Mouse (Mus musculus) ZHBTc4 (cell line): ENCODE data around the gene Capn5.

Source experiments
- DNase-seq: peaks from one replicate; pipeline ENCODE4 v3.0.0-alpha.2; 2011; ENCODE audit warnings: low read depth, low spot score

The Capn5 gene

DNA sequence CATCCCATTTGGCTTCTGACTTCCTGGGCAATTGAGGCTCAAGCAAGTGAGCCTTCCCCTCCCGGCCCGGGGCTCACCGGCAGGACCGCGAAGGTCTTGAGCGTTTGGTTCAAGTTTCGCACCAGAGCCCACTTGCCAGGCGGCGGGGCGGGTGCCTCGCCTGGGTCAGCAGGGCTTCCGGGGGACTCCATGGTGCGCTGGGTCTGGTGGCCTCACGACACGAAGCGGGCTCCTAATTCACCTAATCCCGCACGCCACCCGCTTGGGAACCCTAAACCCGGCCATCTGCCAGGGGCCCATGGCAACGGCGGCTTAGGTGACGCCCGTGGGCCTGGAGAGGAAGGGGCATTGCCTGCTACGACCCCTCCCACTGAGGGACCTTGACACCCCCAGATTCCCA, 66.8 kb downstream of the Capn5 start:
- DNase-seq = peak; percentile 35

GRCm38 (mm10) chr7:98109771-98110170, 68.3 kb downstream of the Capn5 start:
- DNase-seq = no peak

DNA sequence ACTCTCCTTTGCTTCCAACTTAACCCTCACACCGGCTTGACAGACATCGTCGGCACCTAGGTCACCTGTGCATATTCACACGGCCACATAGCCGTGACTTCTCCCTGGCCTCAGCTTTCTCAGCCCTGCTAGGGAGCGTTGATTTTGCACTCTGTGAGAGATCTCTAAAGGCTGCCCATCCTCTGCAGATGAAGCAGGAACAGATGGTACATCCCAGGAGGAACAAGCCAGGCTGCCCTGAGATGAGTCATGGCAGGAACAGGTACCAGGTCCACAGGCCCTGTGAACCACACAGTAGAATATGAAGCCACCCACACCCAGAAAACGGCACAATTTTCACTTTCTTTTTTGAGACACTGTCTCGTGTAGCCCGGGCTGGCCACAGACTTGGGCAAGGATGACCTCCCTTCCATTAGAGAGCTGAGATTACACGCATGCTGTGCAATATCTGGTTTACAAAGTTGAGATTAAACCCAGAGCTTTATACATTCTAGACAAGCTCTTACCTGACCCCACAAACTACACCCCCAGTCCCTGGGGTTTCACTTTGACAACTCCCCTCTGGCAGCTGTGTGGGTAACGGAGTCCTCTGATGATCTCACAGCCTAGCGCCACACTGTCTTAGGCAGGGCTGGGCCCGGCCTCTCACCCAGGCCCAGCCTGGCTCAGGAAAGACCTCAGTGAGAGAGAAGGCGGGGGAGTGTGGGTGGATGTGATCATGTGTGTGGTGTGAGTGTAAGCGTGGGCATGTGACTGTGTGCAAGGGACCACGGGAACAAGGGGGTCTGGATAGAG, 69.2 kb downstream of the Capn5 start:
- no peak for DNase-seq

DNA sequence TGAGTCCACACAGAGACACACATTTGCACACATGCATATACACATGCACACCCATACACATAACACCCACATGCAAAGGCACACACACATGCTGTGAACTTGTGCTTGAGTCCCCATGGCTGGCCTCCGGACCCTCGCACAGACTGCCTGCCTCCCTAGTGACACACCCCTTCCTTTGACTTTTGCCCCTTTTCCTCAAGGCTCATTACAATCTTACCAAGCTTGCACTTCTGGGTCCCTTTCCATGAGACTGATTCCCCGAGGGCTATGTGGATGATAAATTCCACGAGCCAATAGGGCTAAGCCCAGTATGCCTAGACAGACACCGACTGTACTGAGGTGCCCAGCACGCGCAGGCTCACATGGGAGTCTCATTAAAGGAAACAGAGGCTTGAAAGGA, 71.8 kb downstream of the Capn5 start:
- DNase-seq = no peak

GRCm38 (mm10) chr7:98104481-98105435, 73.3 kb downstream of the Capn5 start:
- no peak for DNase-seq

DNA sequence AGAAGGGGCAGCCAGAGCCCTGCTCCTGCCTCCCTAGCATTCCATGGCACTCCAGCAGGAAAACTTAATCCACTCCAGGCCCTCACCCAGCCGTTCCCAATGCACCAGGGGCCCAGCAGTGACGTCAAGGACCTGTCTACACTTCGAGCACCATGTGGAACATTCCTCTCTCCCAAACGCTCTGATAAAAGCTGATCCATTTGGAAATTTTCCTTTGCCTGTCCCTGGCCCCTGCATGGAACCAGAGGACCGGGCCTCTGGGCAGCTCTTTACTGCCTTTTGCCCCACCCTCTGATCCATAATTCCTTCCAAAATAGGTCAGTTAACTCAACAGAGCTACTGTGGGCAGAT, 74.2 kb downstream of the Capn5 start:
- no peak for DNase-seq

- peak; percentile 67 for DNase-seq
These were observed 74.8 kb downstream of the Capn5 start for GRCm38 (mm10) chr7:98103002-98103941.

- no peak for DNase-seq
These were observed 75.6 kb downstream of the Capn5 start for GRCm38 (mm10) chr7:98102488-98102887.

DNA sequence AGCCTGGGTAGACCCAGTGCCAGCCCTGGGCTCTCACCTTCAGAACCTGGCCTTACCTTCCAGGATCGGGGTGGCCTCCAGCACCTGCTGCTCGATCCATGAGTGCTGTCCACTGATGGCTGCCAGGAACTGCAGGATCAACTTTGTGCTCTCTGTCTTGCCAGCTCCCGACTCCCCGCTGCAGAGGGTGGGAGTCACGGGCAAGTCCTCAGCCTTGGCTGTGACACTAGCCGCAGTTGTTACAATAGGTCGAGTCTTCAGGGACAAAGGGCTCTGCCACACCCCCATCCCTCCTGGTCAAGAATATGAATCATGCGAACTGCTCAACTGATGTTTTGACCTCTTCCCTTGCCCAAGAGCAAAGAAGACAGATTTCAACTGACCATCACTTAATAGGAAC, 80.5 kb downstream of the Capn5 start:
- DNase-seq = no peak

- no peak for DNase-seq
These were observed 82.2 kb downstream of the Capn5 start for GRCm38 (mm10) chr7:98095852-98096251.

GRCm38 (mm10) chr7:98086346-98086745, 91.7 kb downstream of the Capn5 start:
- DNase-seq = no peak

GRCm38 (mm10) chr7:98085314-98085713, 92.8 kb downstream of the Capn5 start:
- DNase-seq = no peak

GRCm38 (mm10) chr7:98084541-98085293, 93.4 kb downstream of the Capn5 start:
- DNase-seq = no peak

DNA sequence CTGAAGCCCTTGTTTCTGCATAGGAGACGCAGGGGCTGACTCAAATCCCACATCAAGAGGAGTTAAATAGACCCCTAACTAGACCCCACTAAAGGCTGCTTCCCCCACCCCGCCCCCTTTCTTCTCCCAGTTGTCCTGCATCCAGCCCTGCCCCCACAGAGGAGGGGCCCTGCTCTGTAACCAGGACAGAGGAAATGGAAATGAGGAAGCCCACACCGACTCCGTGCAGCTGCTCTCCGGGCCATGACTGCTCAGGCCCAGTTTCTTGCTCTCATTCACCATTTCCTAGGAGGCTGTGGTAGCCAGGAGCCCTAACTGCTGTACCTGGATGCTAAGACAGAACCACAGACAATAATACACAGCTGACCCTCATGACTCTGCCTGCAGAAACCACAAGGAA, 95.7 kb downstream of the Capn5 start:
- no peak for DNase-seq

- DNase-seq = no peak
These were observed 100.6 kb downstream of the Capn5 start for GRCm38 (mm10) chr7:98077453-98077852.

GRCm38 (mm10) chr7:98071620-98072019, 106.5 kb downstream of the Capn5 start:
- DNase-seq = peak; percentile 86
